Mouse (Mus musculus) embryo, embryonic 10.5 days (tissue): ENCODE measurements around the gene Wdr19.

Experiments used
- DNase-seq: peaks from one replicate; pipeline ENCODE4 v3.0.0-alpha.2; 2015; ENCODE audit warnings: low spot score

Wdr19 gene

GRCm38 (mm10) chr5:65199346-65200128, at the start of gene Wdr19:
Wdr19 (plus strand) TSS chr5:65199696.
- DNase-seq, result peak; percentile 99

GRCm38 (mm10) chr5:65149706-65150105, 49.8 kb upstream of the Wdr19 start:
- DNase-seq, result no peak

GRCm38 (mm10) chr5:65150376-65150955, 49.0 kb upstream of the Wdr19 start:
- DNase-seq, result no peak

GRCm38 (mm10) chr5:65151276-65151675, 48.2 kb upstream of the Wdr19 start:
- no peak for DNase-seq

GRCm38 (mm10) chr5:65151767-65152166, 47.7 kb upstream of the Wdr19 start:
- DNase-seq, result no peak

- no peak for DNase-seq
Measured at GRCm38 (mm10) chr5:65154287-65154686, 45.2 kb upstream of the Wdr19 start.

- DNase-seq, result peak; percentile 37
Measured at GRCm38 (mm10) chr5:65156853-65157252, 42.6 kb upstream of the Wdr19 start.

- DNase-seq, result peak; percentile 16
Measured at GRCm38 (mm10) chr5:65157412-65158381, 41.8 kb upstream of the Wdr19 start.

- no peak for DNase-seq
Measured at GRCm38 (mm10) chr5:65158696-65159305, 40.7 kb upstream of the Wdr19 start.

- DNase-seq, result no peak
Measured at GRCm38 (mm10) chr5:65163001-65163400, 36.5 kb upstream of the Wdr19 start.

- no peak for DNase-seq
Measured at GRCm38 (mm10) chr5:65163489-65164092, 35.9 kb upstream of the Wdr19 start.

- no peak for DNase-seq
Measured at GRCm38 (mm10) chr5:65170206-65170605, 29.3 kb upstream of the Wdr19 start.

- no peak for DNase-seq
Measured at GRCm38 (mm10) chr5:65175035-65175917, 24.2 kb upstream of the Wdr19 start.

GRCm38 (mm10) chr5:65175918-65176484, 23.5 kb upstream of the Wdr19 start:
- DNase-seq, result no peak

- no peak for DNase-seq
Measured at GRCm38 (mm10) chr5:65177026-65177514, 22.4 kb upstream of the Wdr19 start.

GRCm38 (mm10) chr5:65178477-65178876, 21.0 kb upstream of the Wdr19 start:
- no peak for DNase-seq

- DNase-seq, result no peak
Measured at GRCm38 (mm10) chr5:65181160-65181793, 18.2 kb upstream of the Wdr19 start.

GRCm38 (mm10) chr5:65181794-65182169, 17.7 kb upstream of the Wdr19 start:
- no peak for DNase-seq

- no peak for DNase-seq
Measured at GRCm38 (mm10) chr5:65182268-65182667, 17.2 kb upstream of the Wdr19 start.

- no peak for DNase-seq
Measured at GRCm38 (mm10) chr5:65191601-65192000, 7.9 kb upstream of the Wdr19 start.
